Mouse (Mus musculus) central nervous system, embryonic 18 days (tissue): ENCODE results near the gene Gabra4. TPM values are rescaled to one million over a fixed set of nuclear protein-coding genes. Genes with fewer than 3 reads are reported as not detected.

Experiments used
- polyA plus RNA-seq: library from polyadenylated mRNA; depleted of rRNA; stranded (reverse); fragments of >200 nt; gene quantifications from 2 replicates; pipeline ENCODE4 v1.2.3, GENCODE M21; 2012; rRNA removed

Gene Gabra4
- polyA plus RNA-seq: 9.9 and 12.8 TPM in 2 replicates

GRCm38 (mm10) chr5:71658115-71658497 is at the start of gene Gabra4:
Gabra4 (minus strand) TSS chr5:71658308.

DNA sequence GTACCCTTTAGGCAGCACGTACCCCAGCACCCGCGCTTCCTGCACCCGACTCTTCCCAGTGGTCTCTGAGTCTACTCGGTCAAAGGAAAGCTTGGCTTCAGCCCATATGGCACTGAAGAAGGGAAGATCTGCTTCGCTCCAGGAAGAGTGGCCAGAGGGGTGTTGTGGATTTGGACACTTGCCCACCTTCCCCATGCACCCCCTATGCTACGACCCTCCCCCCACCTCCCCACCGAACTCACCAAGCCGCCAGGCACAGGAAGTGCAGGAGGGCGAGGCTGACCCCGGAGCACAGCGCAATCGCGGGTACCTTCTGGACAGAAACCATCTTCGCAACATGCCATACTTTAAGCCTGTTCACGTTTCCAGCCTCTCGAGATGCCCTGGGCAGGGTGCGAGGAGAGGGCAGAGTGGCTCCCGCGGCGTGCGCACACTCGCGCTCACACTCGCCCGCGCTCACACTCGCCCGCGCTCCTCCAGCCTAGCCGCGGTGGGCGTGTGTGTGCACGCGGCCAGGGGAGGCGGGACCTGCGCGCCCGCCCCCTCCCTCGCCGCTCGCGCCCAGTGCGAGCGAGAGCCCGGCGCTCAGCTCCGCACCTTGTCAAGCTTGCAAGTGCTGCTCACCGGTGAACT is 510 bp downstream of the Gabra4 start, which contains the start of gene Gabrb1:
Gabrb1 (plus strand) TSS at position 632 of the 633 bp plus-strand sequence.

GRCm38 (mm10) chr5:71548079-71548478 is 110.0 kb downstream of the Gabra4 start, which contains the start of gene Cox7b2:
Cox7b2 (minus strand) TSS chr5:71548205.

Other genes starting within 250 kb of the Gabra4 start
- gene Cox7b2, start 110.1 kb downstream of the Gabra4 start, polyA plus RNA-seq: 0.25 and 0.43 TPM in 2 replicates
- 8.2 and 9.2 TPM in 2 replicates for gene Gabrb1, start 195 bp downstream of the Gabra4 start, polyA plus RNA-seq